Mouse (Mus musculus): ENCODE data around the gene Dll1.

- TF ChIP-seq POLR2A (IDR thresholded peaks at IDR 0.05; ENCODE audit: insufficient read depth, low read depth, low read length) (no peak), CTCF (IDR thresholded peaks at IDR 0.05) (no peak)
These were observed 6.3 kb downstream of the Dll1 start for GRCm38 (mm10) chr17:15370401-15370800.
